Mouse (Mus musculus) neutrophil, adult 59 days (primary cell): Measurements from ENCODE around the gene Crat. TPM values are rescaled to one million over a fixed set of nuclear protein-coding genes. Genes with fewer than 3 reads are reported as not detected.

Source experiments
- total RNA-seq, 2 experiments: library from RNA; stranded (reverse); gene quantifications; 1 replicate in 1 of 2; 2 replicates in 1 of 2; pipeline ENCODE4 v1.2.4; 2023

Gene Crat
- 10 to 100 TPM; 31.9 to 36.0 TPM for total RNA-seq

GRCm38 (mm10) chr2:30415157-30415935 lies at the start of gene Crat:
Gene Crat (minus strand): TSS chr2:30415813.

GRCm38 (mm10) chr2:30415936-30416648 lies 479 bp upstream of the Crat start, which contains the start of gene Ptpa:
Gene Ptpa (plus strand): TSS chr2:30416039.

GRCm38 (mm10) chr2:30392114-30392576 lies 23.5 kb downstream of the Crat start, which contains the start of gene Dolpp1:
Gene Dolpp1 (plus strand): TSS chr2:30392254.

GRCm38 (mm10) chr2:30363773-30364650 lies 51.6 kb downstream of the Crat start, which contains the start of gene Miga2:
Gene Miga2 (plus strand): TSS chr2:30364233.

GRCm38 (mm10) chr2:30358533-30359531 lies 56.8 kb downstream of the Crat start, which contains the start of gene Sh3glb2:
Gene Sh3glb2 (minus strand): TSS chr2:30359337.

Other genes starting within 250 kb of the Crat start
- 1 to 10 TPM; 3.2 to 3.4 TPM for gene Endog, start 244.3 kb downstream of the Crat start, total RNA-seq
- 10 to 100 TPM in 1 of 2 experiments, 1 to 10 TPM in 1; 7.6 to 10.1 TPM for gene Spout1, start 237.4 kb downstream of the Crat start, total RNA-seq
- 1 to 10 TPM; 2.5 TPM for gene Kyat1, start 210.0 kb downstream of the Crat start, total RNA-seq
- 10 to 100 TPM; 16.2 to 19.7 TPM for gene Lrrc8a, start 178.1 kb downstream of the Crat start, total RNA-seq
- under 1 TPM in 1 of 2 experiments, not detected in 1; 0.64 TPM for gene Gm28035, start 175.2 kb downstream of the Crat start, total RNA-seq
- gene Phyhd1, start 149.6 kb downstream of the Crat start, total RNA-seq, result 1 to 10 TPM; 1.4 to 2.4 TPM
- 1 to 10 TPM in 1 of 2 experiments, not detected in 1; 8.2 TPM for gene Gm28038, start 134.8 kb downstream of the Crat start, total RNA-seq
- gene Dolk, start 129.5 kb downstream of the Crat start, total RNA-seq, result 1 to 10 TPM; 4.6 to 6.1 TPM
- gene Nup188, start 129.4 kb downstream of the Crat start, total RNA-seq, result 10 to 100 TPM; 30.0 to 30.1 TPM
- 10 to 100 TPM; 14.6 to 16.0 TPM for gene Sh3glb2, start 56.5 kb downstream of the Crat start, total RNA-seq
- gene Miga2, start 51.6 kb downstream of the Crat start, total RNA-seq, result 1 to 10 TPM; 5.9 to 7.6 TPM
- 10 to 100 TPM; 10.8 to 12.6 TPM for gene Dolpp1, start 23.6 kb downstream of the Crat start, total RNA-seq
- gene Ptpa, start 226 bp upstream of the Crat start, total RNA-seq, result 100 to 1,000 TPM in 1 of 2 experiments, 10 to 100 TPM in 1; 96.5 to 101 TPM
- gene Ier5l, start 58.4 kb upstream of the Crat start, total RNA-seq, result 1 to 10 TPM in 1 of 2 experiments, under 1 TPM in 1; 0.76 to 1.9 TPM
- gene Cstad, start 179.2 kb upstream of the Crat start, total RNA-seq, result under 1 TPM in 1 of 2 experiments, not detected in 1; 0.64 TPM